Mouse (Mus musculus) ES-E14 (cell line): ENCODE results near the gene Lap3. TPM values are rescaled to one million over a fixed set of nuclear protein-coding genes. Genes with fewer than 3 reads are reported as not detected.

Experiments used
- DNase-seq: peaks from one replicate; pipeline ENCODE4 v3.0.0-alpha.2; 2013; ENCODE audit warnings: low read depth, low spot score
- H3K27ac ChIP-seq: 2 replicates; pipeline ENCODE4 v1.5.1; 2012; ENCODE audit warnings: low read depth, mild to moderate bottlenecking, low read length, moderate library complexity, mixed read lengths; ENCODE audit not compliant: poor library complexity, insufficient read depth, severe bottlenecking
- H3K36me3 ChIP-seq: 2 replicates; pipeline ENCODE4 v1.6.1; 2012; ENCODE audit warnings: mild to moderate bottlenecking, low read length, moderate library complexity, mixed read lengths; ENCODE audit not compliant: control insufficient read depth, poor library complexity, insufficient read depth, severe bottlenecking
- H3K4me1 ChIP-seq, 2 experiments: fragments of 150-350 bp in 1 of 2; sonication (generic) in 1 of 2; 2 replicates each; pipeline ENCODE4 v1.6.1; 2012; ENCODE audit warnings: low read length in 2 of 2, mild to moderate bottlenecking in 1 of 2, mixed read lengths in 1 of 2; ENCODE audit not compliant: control insufficient read depth in 2 of 2, insufficient read depth in 2 of 2, poor library complexity in 1 of 2
- H3K4me3 ChIP-seq, 2 experiments: fragments of 150-350 bp in 1 of 2; sonication (generic) in 1 of 2; 2 replicates each; pipeline ENCODE4 v1.5.1; 2012; ENCODE audit warnings: low read length in 2 of 2, low read depth in 1 of 2, mild to moderate bottlenecking in 1 of 2, mixed read lengths in 1 of 2; ENCODE audit not compliant: insufficient read depth in 1 of 2, poor library complexity in 1 of 2, severe bottlenecking in 1 of 2
- H3K9ac ChIP-seq: 2 replicates; pipeline ENCODE4 v1.6.1; 2012; ENCODE audit warnings: low read depth, mild to moderate bottlenecking, low read length, mixed read lengths; ENCODE audit not compliant: poor library complexity, insufficient read depth, severe bottlenecking
- H3K9me3 ChIP-seq: fragments of 150-350 bp; sonication (generic); 2 replicates; pipeline ENCODE4 v1.6.1; 2012; ENCODE audit warnings: low read depth, mild to moderate bottlenecking, low read length; ENCODE audit not compliant: control insufficient read depth, insufficient read depth
- CHD2 ChIP-seq: IDR thresholded peaks from 2 replicates; pipeline ENCODE4 v1.6.1; 2014; ENCODE audit warnings: mild to moderate bottlenecking, low read depth, low read length, inconsistent platforms
- HCFC1 ChIP-seq: IDR thresholded peaks from 2 replicates; pipeline ENCODE4 v1.6.1; 2012; ENCODE audit warnings: low read length, inconsistent platforms, borderline replicate concordance; ENCODE audit not compliant: insufficient read depth
- MAFK ChIP-seq: IDR thresholded peaks from 2 replicates; pipeline ENCODE4 v1.6.1; 2014; ENCODE audit warnings: mild to moderate bottlenecking, low read depth, low read length, inconsistent platforms; ENCODE audit not compliant: insufficient read depth
- ZC3H11A ChIP-seq: IDR thresholded peaks from 2 replicates; pipeline ENCODE4 v1.6.1; 2012; ENCODE audit warnings: low read depth, mild to moderate bottlenecking, inconsistent platforms, low read length, borderline replicate concordance
- ZNF384 ChIP-seq: IDR thresholded peaks from 2 replicates; pipeline ENCODE4 v1.6.1; 2012; ENCODE audit warnings: low read depth, low read length, inconsistent platforms
- in situ Hi-C, 2 experiments: fragments of 600-800 bp; cut with MboI; formaldehyde crosslinking; loops; one replicate each; pipeline ENCODE4 v1.15.1; 2025; ENCODE audit warnings: low sequenced_read_pairs in 2 of 2, inconsistent platforms in 1 of 2; ENCODE audit not compliant: unreplicated experiment in 2 of 2
- total RNA-seq: library from RNA; depleted of rRNA; stranded (reverse); fragments of 300-350 nt; gene quantifications from 2 replicates; pipeline ENCODE4 v1.2.3, GENCODE M21; 2012

Gene Lap3
- total RNA-seq, 1 experiment = 178 TPM

- no peaks in the 10 kb centered on the region for H3K9me3 ChIP-seq
- H3K9ac ChIP-seq = no peak overlapping the region
- TF ChIP-seq ZC3H11A (no peak), CHD2 (no peak), MAFK (no peak), HCFC1 (no peak), ZNF384 (no peak)
- no peaks in the 10 kb centered on the region for H3K4me1 ChIP-seq
- H3K36me3 ChIP-seq = no peaks in the 10 kb centered on the region
- H3K4me3 ChIP-seq = no peak overlapping the region
- no peak for DNase-seq
- in situ Hi-C loops = loop anchor here in 1 of 2 experiments (10.0 kb wide), 1 partner anchor 187 kb away; the partner anchor contains the start of gene Ncapg
- H3K27ac ChIP-seq = no peak overlapping the region
Observed at GRCm38 (mm10) chr5:45477601-45478000, 15.6 kb upstream of the Lap3 start.

DNA sequence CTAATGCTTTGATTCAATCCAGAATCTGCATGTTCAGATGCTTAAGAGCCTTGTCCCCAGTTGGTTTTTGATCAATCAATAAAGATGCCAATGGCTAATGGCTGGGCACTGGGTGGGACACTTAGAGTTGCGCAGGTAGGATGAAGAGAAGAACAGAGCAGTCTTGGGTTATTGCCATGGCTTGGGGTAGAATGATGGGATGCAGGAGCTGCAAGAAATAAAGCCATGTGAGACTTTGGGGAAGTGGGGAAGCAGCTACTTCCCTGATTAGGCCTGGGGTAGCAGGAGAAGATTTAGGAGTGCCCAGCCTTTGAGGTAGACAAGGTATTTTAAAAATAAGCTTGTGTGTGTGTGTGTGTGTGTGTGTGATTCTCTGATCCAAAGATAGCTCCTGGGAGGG, 13.1 kb upstream of the Lap3 start:
- in situ Hi-C loops = no loop called here
- no peak overlapping the region for H3K27ac ChIP-seq
- no peak overlapping the region for H3K4me3 ChIP-seq
- H3K9ac ChIP-seq = no peak overlapping the region
- no peak for DNase-seq
- H3K36me3 ChIP-seq = no peaks in the 10 kb centered on the region
- H3K9me3 ChIP-seq = no peaks in the 10 kb centered on the region
- TF ChIP-seq HCFC1 = no peak
- H3K4me1 ChIP-seq = no peaks in the 10 kb centered on the region

GRCm38 (mm10) chr5:45481125-45481524, 12.0 kb upstream of the Lap3 start:
- in situ Hi-C loops = no loop called here
- no peak for DNase-seq
- Histone ChIP-seq H3K9ac (no peak overlapping the region), H3K4me3 (no peak overlapping the region), H3K27ac (no peak overlapping the region), H3K36me3 (no peaks in the 10 kb centered on the region), H3K9me3 (no peaks in the 10 kb centered on the region), H3K4me1 (no peaks in the 10 kb centered on the region)
- TF ChIP-seq ZNF384 (no peak), ZC3H11A (no peak), HCFC1 (no peak), CHD2 (no peak), MAFK (no peak)

- in situ Hi-C loops = no loop called here
- Histone ChIP-seq H3K4me3 (no peak overlapping the region), H3K9ac (no peak overlapping the region), H3K36me3 (no peaks in the 10 kb centered on the region), H3K9me3 (no peaks in the 10 kb centered on the region), H3K4me1 (no peaks in the 10 kb centered on the region), H3K27ac (no peak overlapping the region)
- TF ChIP-seq ZNF384 = no peak
- no peak for TF ChIP-seq ZC3H11A
- TF ChIP-seq MAFK = no peak
- TF ChIP-seq HCFC1 = no peak
- TF ChIP-seq CHD2 = no peak
- no peak for DNase-seq
Observed at GRCm38 (mm10) chr5:45482607-45483006, 10.6 kb upstream of the Lap3 start.

DNA sequence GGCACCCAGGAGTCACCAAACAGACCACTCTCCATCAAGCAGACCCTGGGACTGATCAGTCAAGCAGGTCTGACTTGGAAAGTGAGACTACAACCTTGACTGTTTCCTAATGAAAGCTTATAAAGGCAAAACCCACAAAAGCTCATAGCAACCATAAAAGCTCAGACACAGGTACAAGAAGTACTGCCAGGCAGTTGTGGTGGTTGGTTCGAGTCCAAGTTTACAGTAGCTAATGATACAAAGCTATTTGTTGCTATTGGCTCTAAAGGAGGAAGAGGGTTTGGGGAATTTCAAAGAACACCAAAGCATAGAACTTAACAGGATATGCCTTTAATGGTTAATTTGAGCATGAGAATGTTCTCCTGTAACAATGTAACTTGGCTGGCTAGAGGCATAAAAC, 9.5 kb upstream of the Lap3 start:
- in situ Hi-C loops = no loop called here
- H3K4me3 ChIP-seq = no peak overlapping the region
- H3K27ac ChIP-seq = no peak overlapping the region
- TF ChIP-seq CHD2 = no peak
- TF ChIP-seq HCFC1 = no peak
- no peaks in the 10 kb centered on the region for H3K9me3 ChIP-seq
- no peak overlapping the region for H3K9ac ChIP-seq
- DNase-seq = no peak
- H3K4me1 ChIP-seq = no peaks in the 10 kb centered on the region
- no peaks in the 10 kb centered on the region for H3K36me3 ChIP-seq
